Mouse (Mus musculus) olfactory bulb, adult 2 months (tissue): ENCODE results near the gene Krt39. TPM values are rescaled to one million over a fixed set of nuclear protein-coding genes. Genes with fewer than 3 reads are reported as not detected.

ENCODE experiments used
- H3K27ac ChIP-seq: fragments of 200-500 bp; 2 replicates; pipeline ENCODE4 v1.5.1; 2012; ENCODE audit warnings: low read depth, low read length; ENCODE audit not compliant: insufficient read depth
- H3K4me1 ChIP-seq: fragments of 200-500 bp; 2 replicates; pipeline ENCODE4 v1.6.1; 2012; ENCODE audit warnings: low read length; ENCODE audit not compliant: control insufficient read depth, insufficient read depth
- H3K4me3 ChIP-seq: fragments of 200-500 bp; 2 replicates; pipeline ENCODE4 v1.5.1; 2012; ENCODE audit warnings: mild to moderate bottlenecking, low read depth, low read length, moderate library complexity; ENCODE audit not compliant: insufficient read depth
- CTCF ChIP-seq: fragments of 200-500 bp; IDR thresholded peaks from 2 replicates; pipeline ENCODE4 v1.5.1; 2012; ENCODE audit warnings: low read depth, mild to moderate bottlenecking, low read length, moderate library complexity; ENCODE audit not compliant: insufficient read depth
- POLR2A ChIP-seq: fragments of 200-500 bp; IDR thresholded peaks from 2 replicates; pipeline ENCODE4 v1.6.1; 2012; ENCODE audit warnings: mild to moderate bottlenecking, low read depth, low read length, moderate library complexity; ENCODE audit not compliant: insufficient read depth
- WGBS: fragments of 180-500 bp; shearing (Covaris S2); methylation state at CpG from one replicate; pipeline ENCODE4 v1.1.7; 2018; 5-methylcytosine and 5-hydroxymethylcytosine counted together
- polyA plus RNA-seq: library from polyadenylated mRNA; stranded (reverse); fragments of >200 nt; gene quantifications from 2 replicates; pipeline ENCODE4 v1.2.4, GENCODE M21; 2012; ENCODE audit warnings: low replicate concordance; ENCODE audit not compliant: missing spikeins, insufficient read depth, insufficient read length

Gene Krt39
- polyA plus RNA-seq = not detected in 2 replicates

DNA sequence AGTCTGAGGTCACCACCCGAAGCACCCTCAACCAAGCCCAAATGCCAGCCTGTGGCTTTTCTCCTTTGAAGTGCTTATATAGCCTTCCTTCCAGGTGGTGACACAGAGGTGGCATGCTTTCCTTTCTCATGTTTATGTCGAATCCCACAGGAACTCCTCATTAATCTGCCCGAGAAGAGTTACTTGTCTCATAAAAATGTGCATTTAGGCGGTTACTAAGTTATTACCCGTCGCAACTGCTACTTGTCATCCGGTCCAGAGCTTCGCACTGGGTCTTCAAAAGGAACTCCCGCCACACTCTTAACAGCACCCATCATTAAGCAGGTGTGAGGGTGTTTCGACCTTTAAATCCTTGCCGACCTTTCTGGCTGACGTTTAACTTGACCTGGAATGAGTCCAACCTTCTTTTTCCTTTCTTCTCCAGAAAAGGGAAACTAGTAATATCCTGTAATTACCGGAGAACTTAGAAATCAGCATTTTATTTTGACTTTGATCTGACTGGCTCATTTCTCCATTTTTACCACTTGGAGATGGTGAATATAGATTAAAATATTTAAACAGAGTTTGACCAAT is at the start of gene Krt39:
Krt39 (minus strand) TSS at position 51 of the 573 bp plus-strand sequence.
- H3K27ac ChIP-seq = no peak within 1 kb of the TSS
- WGBS = 56% methylated on average over 13 of the region's 13 CpGs
- H3K4me1 ChIP-seq = no peaks in the 10 kb centered on the region
- no peak for TF ChIP-seq CTCF
- no peak for TF ChIP-seq POLR2A
- no peak within 1 kb of the TSS for H3K4me3 ChIP-seq

DNA sequence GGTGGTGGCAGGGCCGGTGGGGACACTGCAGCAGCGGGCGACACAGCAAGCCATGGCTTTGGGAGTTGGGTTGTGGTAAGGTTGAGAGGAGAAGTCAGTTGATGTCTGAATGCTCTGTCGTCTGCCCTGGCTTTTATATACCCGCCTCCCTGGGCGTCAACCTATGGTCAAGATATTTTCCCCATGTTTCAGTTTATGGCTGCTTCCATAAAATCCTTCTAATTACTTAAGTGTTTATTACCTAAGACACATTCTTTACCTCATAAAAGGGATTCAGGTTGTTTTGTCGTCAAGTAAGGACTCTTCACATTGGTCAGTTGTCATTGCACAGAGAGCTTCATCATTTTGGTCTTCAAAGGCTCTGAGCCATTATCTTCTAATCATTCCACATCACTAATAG is 45.4 kb upstream of the Krt39 start, which contains the start of gene Krtap3-1:
Krtap3-1 (minus strand) TSS at position 101 of the 400 bp plus-strand sequence.
- Histone ChIP-seq H3K27ac (no peak within 1 kb of the TSS), H3K4me1 (no peaks in the 10 kb centered on the region), H3K4me3 (no peak within 1 kb of the TSS)
- WGBS = 93% methylated on average over 7 of the region's 7 CpGs
- TF ChIP-seq CTCF (no peak), POLR2A (no peak)

DNA sequence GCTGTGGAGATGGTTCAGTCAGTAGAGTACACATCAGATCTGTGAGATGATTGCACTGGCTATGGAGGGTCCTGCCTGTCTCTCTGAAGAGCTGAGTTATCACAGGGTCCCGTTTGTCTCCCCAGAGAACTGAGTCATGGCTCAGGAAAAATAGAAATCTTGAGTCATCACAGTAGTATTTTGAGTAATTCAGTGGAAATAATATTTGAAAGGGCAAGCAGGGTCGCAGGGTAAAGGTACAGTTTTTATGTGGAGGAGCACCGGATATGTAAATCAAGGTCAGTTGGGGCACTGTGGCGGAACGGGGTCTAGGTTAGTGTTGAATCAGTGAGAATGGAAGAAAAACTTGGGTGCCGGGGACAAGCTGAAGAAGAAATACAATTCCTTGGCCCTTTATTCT is 41.4 kb upstream of the Krt39 start:
- H3K4me1 ChIP-seq = no peaks in the 10 kb centered on the region
- H3K4me3 ChIP-seq = no peak overlapping the region
- WGBS = 78% methylated on average over 6 of the region's 6 CpGs
- no peak overlapping the region for H3K27ac ChIP-seq
- TF ChIP-seq POLR2A = no peak
- TF ChIP-seq CTCF = no peak

DNA sequence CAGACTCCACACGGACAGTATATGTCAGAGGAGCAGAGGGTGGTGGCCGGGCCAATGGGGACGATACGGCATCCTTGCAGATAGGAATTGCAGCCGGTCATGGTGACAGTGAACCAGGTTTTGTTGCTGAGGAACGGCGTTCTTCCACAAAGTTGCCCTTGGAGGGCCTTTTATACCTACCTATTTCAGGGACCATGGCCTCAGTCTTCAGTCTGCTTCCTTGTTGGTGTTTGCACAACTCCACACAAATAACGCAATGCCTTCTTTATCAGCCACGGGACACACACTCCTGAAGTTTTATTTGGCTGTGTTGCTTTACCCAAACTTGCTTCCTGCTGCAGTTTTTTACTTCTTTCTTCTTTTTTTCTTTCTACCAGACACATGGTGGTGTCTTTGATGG is 38.2 kb upstream of the Krt39 start, which contains the start of gene Gm11939:
Gm11939 (minus strand) TSS at position 101 of the 400 bp plus-strand sequence.
- 94% methylated on average over 9 of the region's 9 CpGs for WGBS

DNA sequence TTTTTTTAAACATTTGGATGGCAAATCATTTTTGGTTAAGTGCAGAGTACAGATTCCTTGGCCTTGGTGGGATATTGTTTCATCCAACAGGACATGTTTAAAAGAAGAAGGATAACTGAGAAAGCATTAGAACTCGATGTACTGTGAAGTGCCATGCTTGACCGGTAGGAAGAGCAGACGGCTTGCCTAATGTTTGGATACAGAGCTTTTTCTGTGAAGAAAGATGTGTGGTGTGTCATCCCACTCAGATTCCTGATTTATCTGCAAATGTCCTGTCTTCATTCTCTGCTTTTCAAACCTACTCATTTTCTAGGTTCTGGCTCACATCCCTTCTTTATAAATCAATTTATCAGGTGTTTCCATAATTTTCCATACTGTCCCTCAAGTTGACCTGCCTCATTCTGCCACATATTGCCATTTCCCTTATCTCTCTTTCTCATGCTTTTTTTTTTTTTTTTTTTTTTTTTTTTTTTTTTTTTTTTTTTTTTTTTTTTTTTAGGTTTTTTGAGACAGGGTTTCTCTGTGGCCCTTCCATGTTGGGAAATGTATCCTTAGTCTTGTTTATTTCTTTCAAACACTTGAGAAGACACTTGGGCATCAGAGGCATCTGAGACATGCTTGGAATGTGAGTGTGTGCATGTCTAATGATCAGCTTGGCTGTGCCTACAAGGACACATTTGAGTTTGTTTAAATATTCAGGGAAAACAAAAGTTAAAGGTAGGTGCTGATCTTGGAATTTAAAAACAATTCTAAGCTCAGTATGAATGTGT is 37.0 kb upstream of the Krt39 start:
- Histone ChIP-seq H3K4me3 (no peak overlapping the region), H3K4me1 (no peaks in the 10 kb centered on the region), H3K27ac (no peak overlapping the region)
- no peak for TF ChIP-seq CTCF
- TF ChIP-seq POLR2A = no peak
- WGBS = 93% methylated on average over 3 of the region's 3 CpGs

More for the DNA sequence above, 38.2 kb upstream of the Krt39 start, which contains the start of gene Gm11939:
- Histone ChIP-seq H3K4me1 (no peaks in the 10 kb centered on the region), H3K4me3 (no peak within 1 kb of the TSS), H3K27ac (no peak within 1 kb of the TSS)
- no peak for TF ChIP-seq POLR2A

DNA sequence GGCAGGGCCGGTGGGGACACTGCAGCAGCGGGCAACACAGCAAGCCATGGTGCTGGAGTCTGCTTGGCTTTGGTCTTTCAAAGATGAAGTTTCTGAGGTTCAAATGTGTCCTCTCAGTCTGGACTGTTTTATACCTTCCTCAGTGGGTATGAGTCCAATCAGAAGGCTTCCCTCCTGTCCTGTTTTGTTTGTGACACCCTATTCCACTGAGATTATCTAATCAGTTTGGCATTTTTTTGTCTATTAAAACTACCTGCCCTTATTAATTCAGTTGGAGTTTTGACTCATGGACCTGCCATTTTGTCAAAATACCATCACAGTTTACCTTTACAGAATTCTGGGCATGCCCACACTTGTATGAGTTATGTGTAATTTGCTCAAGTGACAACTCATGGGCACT is 35.6 kb upstream of the Krt39 start, which contains the start of gene Krtap3-2:
Krtap3-2 (minus strand) TSS at position 101 of the 400 bp plus-strand sequence.
- TF ChIP-seq POLR2A (no peak), CTCF (no peak)
- 80% methylated on average over 2 of the region's 2 CpGs for WGBS
- no peaks in the 10 kb centered on the region for H3K4me1 ChIP-seq

DNA sequence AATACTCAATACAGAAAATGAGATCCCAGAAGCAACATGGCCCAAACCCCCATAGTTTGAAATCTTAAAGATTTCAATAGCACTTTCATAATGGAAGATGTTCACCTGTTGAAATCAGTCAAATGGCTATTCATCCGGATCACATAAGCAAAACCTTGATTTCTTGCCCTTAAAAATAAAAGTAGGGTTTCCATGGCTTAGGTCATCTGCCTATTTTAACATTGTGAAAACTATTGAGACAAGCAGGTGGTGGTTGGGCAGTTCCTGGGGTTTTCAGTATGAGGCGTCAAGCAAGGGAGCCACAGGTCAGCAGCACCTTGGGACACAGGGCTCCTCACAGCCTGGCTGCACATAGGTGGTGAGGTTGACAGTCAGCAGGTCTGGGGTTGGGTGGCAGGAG is 35.1 kb upstream of the Krt39 start:
- TF ChIP-seq POLR2A = no peak
- no peak for TF ChIP-seq CTCF
- WGBS = 88% methylated on average over 2 of the region's 2 CpGs
- Histone ChIP-seq H3K27ac (no peak overlapping the region), H3K4me1 (no peaks in the 10 kb centered on the region), H3K4me3 (no peak overlapping the region)

More for the DNA sequence above, 35.6 kb upstream of the Krt39 start, which contains the start of gene Krtap3-2:
- no peak within 1 kb of the TSS for H3K4me3 ChIP-seq
- H3K27ac ChIP-seq = no peak within 1 kb of the TSS

DNA sequence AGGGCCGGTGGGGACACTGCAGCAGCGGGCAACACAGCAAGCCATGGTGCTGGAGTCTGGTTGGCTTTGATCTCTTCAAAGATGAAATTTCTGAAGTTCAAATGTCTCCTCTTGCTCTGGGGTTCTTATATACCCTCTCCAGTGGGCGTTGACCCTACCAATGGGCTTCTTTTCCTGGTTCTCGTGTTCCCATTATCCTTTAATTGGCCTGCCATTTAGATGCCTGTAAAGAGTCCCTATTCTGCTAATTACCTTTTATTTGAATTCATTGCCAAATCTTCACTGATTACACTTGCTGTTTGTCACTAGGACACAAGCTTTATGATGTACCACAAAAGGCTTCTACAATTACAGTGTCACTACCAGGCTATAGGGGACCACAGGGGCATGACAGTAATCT is 29.6 kb upstream of the Krt39 start, which contains the start of gene Krtap3-3:
Krtap3-3 (minus strand) TSS at position 101 of the 400 bp plus-strand sequence.
- H3K27ac ChIP-seq = no peak within 1 kb of the TSS
- no peak within 1 kb of the TSS for H3K4me3 ChIP-seq
- TF ChIP-seq POLR2A = no peak
- TF ChIP-seq CTCF = no peak
- 45% methylated on average over 4 of the region's 4 CpGs for WGBS
- H3K4me1 ChIP-seq = no peaks in the 10 kb centered on the region

DNA sequence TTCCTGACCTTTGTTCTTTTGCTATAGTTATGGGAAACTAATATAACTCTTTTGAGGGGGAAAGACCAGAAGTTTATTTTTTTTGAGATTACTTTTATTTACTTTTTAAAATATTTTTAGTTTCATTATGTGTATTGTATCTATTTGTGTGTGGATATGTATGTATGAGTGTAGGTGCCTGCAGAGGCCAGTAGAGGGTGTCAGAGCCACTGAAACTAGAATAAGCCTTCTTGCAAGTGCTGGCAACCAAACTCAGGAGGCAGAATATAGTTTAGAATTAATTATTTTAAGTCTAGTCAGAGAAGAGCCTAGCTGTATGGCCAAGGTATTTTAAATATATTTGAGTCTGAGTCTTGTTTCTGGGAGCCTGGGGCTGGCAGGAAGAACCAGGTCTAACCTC is 26.8 kb upstream of the Krt39 start:
- TF ChIP-seq CTCF (no peak), POLR2A (no peak)
- Histone ChIP-seq H3K27ac (no peak overlapping the region), H3K4me3 (no peak overlapping the region), H3K4me1 (no peaks in the 10 kb centered on the region)
